Mouse (Mus musculus) G1E (cell line): Measurements from ENCODE around the gene Pfkm. TPM values are rescaled to one million over a fixed set of nuclear protein-coding genes. Genes with fewer than 3 reads are reported as not detected.

Source experiments
- ATAC-seq: 2 replicates; pipeline ENCODE4 v1.8.0; 2016; ENCODE audit warnings: mild to moderate bottlenecking; ENCODE audit not compliant: insufficient number of reproducible peaks, poor library complexity, low FRiP score, severe bottlenecking; ENCODE audit errors: extremely low read depth
- DNase-seq: peaks from one replicate; pipeline ENCODE4 v3.0.0; 2012; ENCODE audit warnings: low spot score
- H3K27me3 ChIP-seq: 2 replicates; pipeline ENCODE4 v1.6.1; 2012; ENCODE audit warnings: mild to moderate bottlenecking, low read length, inconsistent platforms; ENCODE audit not compliant: insufficient read depth
- H3K36me3 ChIP-seq: replicated peaks from 2 replicates; pipeline ENCODE3; 2012; ENCODE audit warnings: mild to moderate bottlenecking, inconsistent platforms
- H3K4me1 ChIP-seq: 2 replicates; pipeline ENCODE4 v1.6.1; 2012; ENCODE audit warnings: low read depth, low read length, inconsistent platforms, mixed read lengths; ENCODE audit not compliant: insufficient read depth
- H3K4me3 ChIP-seq: 2 replicates; pipeline ENCODE4 v1.5.1; 2012; ENCODE audit warnings: low read depth, mild to moderate bottlenecking, inconsistent platforms, low read length, moderate library complexity, mixed read lengths
- H3K9me3 ChIP-seq: replicated peaks from 2 replicates; pipeline ENCODE4 v1.6.1; 2012; ENCODE audit warnings: inconsistent platforms
- CTCF ChIP-seq: IDR thresholded peaks from 2 replicates; pipeline ENCODE4 v1.5.1; 2012; ENCODE audit warnings: low read depth, low read length, inconsistent platforms, mixed read lengths
- GATA1 ChIP-seq: IDR thresholded peaks from 2 replicates; pipeline ENCODE4 v1.6.1; 2012; ENCODE audit warnings: borderline replicate concordance, low read length, inconsistent platforms, mixed read lengths
- GATA2 ChIP-seq: IDR thresholded peaks from 2 replicates; pipeline ENCODE4 v1.6.1; 2012; ENCODE audit warnings: low read depth, low read length, inconsistent platforms, borderline replicate concordance
- POLR2AphosphoS5 ChIP-seq: IDR thresholded peaks from 2 replicates; pipeline ENCODE4 v1.6.1; 2012; ENCODE audit warnings: low read depth, low read length, inconsistent platforms; ENCODE audit not compliant: insufficient replicate concordance
- TAL1 ChIP-seq: conservative IDR thresholded peaks from 2 replicates; pipeline ENCODE4 v1.6.1; 2012; ENCODE audit warnings: low read depth, low read length, inconsistent platforms, mixed read lengths
- polyA plus RNA-seq: library from polyadenylated mRNA; stranded (reverse); fragments of >175 nt; gene quantifications from 2 replicates; pipeline ENCODE4 v1.2.3, GENCODE M21; 2012
- total RNA-seq, 2 experiments: library from RNA; stranded (forward) in 1 of 2; stranded (reverse) in 1 of 2; fragments of 200-1000 nt in 1 of 2; fragments of >200 nt in 1 of 2; fragmentation: Nextera tagmentation in 1 of 2; gene quantifications; 2 replicates each; pipeline ENCODE4 v1.2.3; 2014 to 2017

The Pfkm gene
- total and polyA plus RNA-seq, 3 experiments: 13.3 to 48.1 (median 13.5) TPM

GRCm38 (mm10) chr15:98154631-98155030 lies 62.2 kb downstream of the Pfkm start:
- no peak for ATAC-seq

GRCm38 (mm10) chr15:98155272-98155671 lies 62.9 kb downstream of the Pfkm start:
- Histone ChIP-seq H3K4me3 (no peak overlapping the region), H3K27me3 (peaks cover 15% of the 10 kb centered on the region), H3K36me3 (no peaks in the 10 kb centered on the region), H3K9me3 (no peaks in the 10 kb centered on the region), H3K4me1 (no peaks in the 10 kb centered on the region; the same call in 1 of the 2 replicates)
- TF ChIP-seq CTCF (no peak), POLR2AphosphoS5 (no peak)
- DNase-seq: no peak
- no peak for ATAC-seq

More at GRCm38 (mm10) chr15:98154631-98155030, 62.2 kb downstream of the Pfkm start:
- no peak for DNase-seq
- Histone ChIP-seq H3K36me3 (no peaks in the 10 kb centered on the region), H3K9me3 (no peaks in the 10 kb centered on the region), H3K27me3 (peaks cover 13% of the 10 kb centered on the region), H3K4me3 (no peak overlapping the region), H3K4me1 (no peaks in the 10 kb centered on the region; the same call in 1 of the 2 replicates)
- TF ChIP-seq GATA1: no peak
- TF ChIP-seq TAL1: no peak
- no peak for TF ChIP-seq GATA2
- TF ChIP-seq CTCF: no peak
- no peak for TF ChIP-seq POLR2AphosphoS5

DNA sequence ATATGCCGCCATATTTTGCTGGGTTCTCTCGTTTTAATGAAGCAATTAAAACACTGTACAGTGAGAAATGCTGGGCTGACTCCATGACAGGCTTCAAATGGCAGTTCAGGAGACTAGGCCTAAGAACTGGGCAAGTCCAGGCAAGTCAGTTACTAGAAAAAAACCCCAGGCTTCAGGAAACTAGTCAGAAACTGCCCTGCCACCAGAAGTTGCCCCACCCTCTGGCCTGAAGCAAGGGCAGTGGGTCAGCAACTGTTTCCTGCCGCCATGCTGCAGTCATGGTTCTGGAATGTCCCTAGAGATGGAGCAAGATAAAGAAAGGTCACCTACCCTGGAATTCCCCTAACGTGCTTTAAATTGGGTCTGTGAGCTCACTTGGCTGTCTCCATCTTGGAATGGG lies 63.6 kb downstream of the Pfkm start:
- TF ChIP-seq GATA1 (no peak), POLR2AphosphoS5 (no peak), TAL1 (no peak), CTCF (no peak), GATA2 (no peak)
- ATAC-seq: no peak
- Histone ChIP-seq H3K4me1 (peaks cover 4% of the 10 kb centered on the region; the same call in 1 of the 2 replicates), H3K9me3 (no peaks in the 10 kb centered on the region), H3K27me3 (peaks cover 13% of the 10 kb centered on the region; the same call in 1 of the 2 replicates), H3K36me3 (no peaks in the 10 kb centered on the region), H3K4me3 (no peak overlapping the region)
- DNase-seq: no peak

GRCm38 (mm10) chr15:98157253-98157652 lies 64.9 kb downstream of the Pfkm start:
- Histone ChIP-seq H3K4me1 (peaks cover 17% of the 10 kb centered on the region), H3K9me3 (no peaks in the 10 kb centered on the region), H3K36me3 (no peaks in the 10 kb centered on the region), H3K4me3 (no peak overlapping the region), H3K27me3 (peaks cover 13% of the 10 kb centered on the region; the same call in 1 of the 2 replicates)
- DNase-seq (no peak), ATAC-seq (peak; percentile 15; the same call in 1 of the 2 replicates)
- TF ChIP-seq GATA1: no peak
- no peak for TF ChIP-seq CTCF
- TF ChIP-seq POLR2AphosphoS5: no peak
- TF ChIP-seq TAL1: no peak
- TF ChIP-seq GATA2: no peak

DNA sequence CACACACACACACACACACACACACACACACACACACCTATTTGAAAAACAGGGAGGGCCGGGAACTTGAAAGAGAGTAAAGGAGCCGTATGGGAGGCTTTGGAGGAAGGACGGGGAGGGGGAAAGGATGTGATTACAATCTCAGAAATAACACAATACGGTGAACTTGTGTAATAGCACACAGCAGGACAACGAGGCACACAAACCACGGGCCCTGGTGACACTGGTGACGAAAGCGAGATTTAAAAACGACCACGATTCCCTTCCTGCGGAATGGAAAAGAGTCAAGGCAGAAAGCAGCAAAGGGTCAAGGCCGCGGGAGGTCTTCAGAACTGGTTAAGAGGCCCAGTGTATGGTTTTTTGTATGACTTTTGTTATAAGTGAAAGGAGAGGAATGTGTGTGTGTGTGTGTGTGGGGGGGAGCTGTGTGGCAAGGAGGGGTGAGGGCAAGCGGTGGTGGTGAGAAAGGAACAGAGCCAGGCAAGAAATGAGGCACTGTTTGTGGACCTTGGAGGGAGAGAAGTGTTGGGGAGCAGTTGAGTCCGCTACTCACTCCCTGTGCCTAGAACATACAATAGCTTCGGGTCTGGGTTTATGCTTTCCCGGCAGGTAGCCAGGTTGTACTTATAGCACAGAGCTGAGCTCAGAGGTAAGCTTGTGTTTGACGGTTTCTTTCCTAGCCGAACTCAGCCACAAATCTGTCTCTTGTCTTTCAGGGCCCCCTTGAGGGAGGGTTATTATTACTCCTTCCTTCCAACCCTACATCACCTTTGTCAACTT lies 68.8 kb downstream of the Pfkm start:
- H3K9me3 ChIP-seq: no peaks in the 10 kb centered on the region
- no peaks in the 10 kb centered on the region for H3K36me3 ChIP-seq
- DNase-seq (no peak), ATAC-seq (no peak)
- H3K27me3 ChIP-seq: peaks cover 29% of the 10 kb centered on the region
- no peak overlapping the region for H3K4me3 ChIP-seq
- TF ChIP-seq POLR2AphosphoS5 (no peak), TAL1 (no peak), CTCF (no peak), GATA1 (no peak), GATA2 (no peak)
- peaks cover 22% of the 10 kb centered on the region for H3K4me1 ChIP-seq

- no peak for TF ChIP-seq GATA1
- no peak for TF ChIP-seq TAL1
- Histone ChIP-seq H3K9me3 (no peaks in the 10 kb centered on the region), H3K27me3 (peaks cover 30% of the 10 kb centered on the region), H3K36me3 (no peaks in the 10 kb centered on the region), H3K4me3 (no peak overlapping the region), H3K4me1 (peaks cover 24% of the 10 kb centered on the region)
- ATAC-seq: no peak
- DNase-seq: no peak
These were observed 70.2 kb downstream of the Pfkm start for GRCm38 (mm10) chr15:98162561-98162960.

DNA sequence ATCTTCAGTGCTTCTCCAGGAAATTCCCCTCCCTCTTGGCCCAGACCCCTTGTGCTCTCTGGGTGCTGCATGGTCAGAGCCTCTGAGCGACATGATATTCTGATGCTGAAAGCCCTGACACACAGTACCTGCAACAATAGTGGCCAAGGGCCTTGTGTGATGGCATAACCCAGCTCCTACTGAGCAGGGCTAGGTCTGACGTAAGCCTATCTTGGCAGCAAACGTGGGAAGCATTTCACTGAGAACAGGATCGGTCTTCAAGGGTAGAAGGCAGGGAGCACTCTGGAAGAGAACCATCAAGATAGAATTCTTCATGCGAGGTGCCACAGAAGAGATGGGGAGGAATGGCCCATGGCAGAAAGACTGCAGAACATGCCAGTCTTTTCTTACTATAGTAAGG lies 73.1 kb downstream of the Pfkm start, which contains the start of gene Asb8:
Gene Asb8 (minus strand): TSS at position 101 of the 400 bp plus-strand sequence.
- Histone ChIP-seq H3K27me3 (peaks cover 52% of the 10 kb centered on the region), H3K4me3 (no peak within 1 kb of the TSS), H3K9me3 (no peaks in the 10 kb centered on the region), H3K4me1 (peaks cover 25% of the 10 kb centered on the region), H3K36me3 (no peaks in the 10 kb centered on the region)
- DNase-seq: no peak
- TF ChIP-seq GATA2: no peak
- TF ChIP-seq POLR2AphosphoS5: no peak
- TF ChIP-seq TAL1: no peak
- TF ChIP-seq GATA1: no peak
- TF ChIP-seq CTCF: no peak
- no peak for ATAC-seq
